Comparison of ENCODE assay signal across 7 mouse cellular contexts in genomic region chr3:30969104-30969581, GRCm38 (mm10). TPM values are rescaled to one million over a fixed set of nuclear protein-coding genes. Genes with fewer than 3 reads are reported as not detected.
DNase-seq lines count a peak whose midpoint lies in the region; ATAC-seq lines count a peak whose summit lies in the region.

Phc3 (minus strand) TSS chr3:30969415.

- under 1% methylated on average over 34 of the region's 34 CpGs for WGBS in intestine, embryonic 15.5 days
- under 1% methylated on average over 34 of the region's 34 CpGs for WGBS in midbrain, embryonic 11.5 days

- no peaks in the 10 kb centered on the region for H3K9me3 ChIP-seq in intestine, embryonic 15.5 days
- no peaks in the 10 kb centered on the region for H3K9me3 ChIP-seq in midbrain, embryonic 11.5 days (ENCODE audit: control insufficient read depth, low read length)

- intact Hi-C loops in gastrocnemius, postnatal 36 days (cut with DNase I) = loop anchor here (10.0 kb wide), 1 partner anchor 244 kb away; no protein-coding TSS in a partner anchor
- intact Hi-C loops in left cerebral cortex, postnatal 36 days (cut with DNase I) = loop anchor here (2.0 to 10.0 kb wide), 4 partner anchors 28 to 364 kb away; partner anchors contain the start of genes Mynn and Sec62

- H3K27me3 ChIP-seq in intestine, embryonic 15.5 days (replicated peaks) = no peaks in the 10 kb centered on the region
- no peaks in the 10 kb centered on the region for H3K27me3 ChIP-seq in midbrain, embryonic 11.5 days (ENCODE audit: control insufficient read depth, insufficient read depth, low read length)

- H3K36me3 ChIP-seq in intestine, embryonic 15.5 days = no peaks in the 10 kb centered on the region
- peaks cover under 1% of the 10 kb centered on the region; the same call in 1 of the 2 replicates for H3K36me3 ChIP-seq in midbrain, embryonic 11.5 days (ENCODE audit: control insufficient read depth, insufficient read depth, low read length)

- ATAC-seq in intestine, embryonic 15.5 days = peak; percentile 92
- ATAC-seq in midbrain, embryonic 11.5 days (ENCODE audit: low FRiP score) = peak; percentile 94

- H3K4me2 ChIP-seq in intestine, embryonic 15.5 days (replicated peaks) = peak within 1 kb of the TSS; percentile 59
- peak within 1 kb of the TSS; percentile 68 for H3K4me2 ChIP-seq in midbrain, embryonic 11.5 days

- peak; percentile 89 to 91 for DNase-seq in adrenal gland, adult 18-20 months (ENCODE audit: low spot score in 2 of 2)
- DNase-seq in embryo, embryonic 11 days = peak; percentile 96
- DNase-seq in gastrocnemius, postnatal 36 days = peak; percentile 85 to 89
- peak; percentile 92 to 93 for DNase-seq in left cerebral cortex, postnatal 36 days (ENCODE audit: low spot score in 2 of 2)
- peak; percentile 99 for DNase-seq in midbrain, embryonic 11.5 days (ENCODE audit: low spot score, missing footprints)
- DNase-seq in skeletal muscle tissue, adult 2 months (ENCODE audit: low read depth, low spot score) = peak; percentile 94

- H3K4me3 ChIP-seq in intestine, embryonic 15.5 days (replicated peaks) = peak within 1 kb of the TSS; percentile 86
- H3K4me3 ChIP-seq in midbrain, embryonic 11.5 days (ENCODE audit: low read depth, low read length) = peak within 1 kb of the TSS; percentile 99

- H3K27ac ChIP-seq in intestine, embryonic 15.5 days = peak within 1 kb of the TSS; percentile 89
- peak within 1 kb of the TSS; percentile 64 for H3K27ac ChIP-seq in midbrain, embryonic 11.5 days (ENCODE audit: low read depth, low read length)

- H3K9ac ChIP-seq in intestine, embryonic 15.5 days = peak within 1 kb of the TSS; percentile 70
- peak within 1 kb of the TSS; percentile 88 for H3K9ac ChIP-seq in midbrain, embryonic 11.5 days (ENCODE audit: low read length)

- H3K4me1 ChIP-seq in intestine, embryonic 15.5 days (replicated peaks) = 0 out of 2 replicates have a peak, but pooled peaks cover 3% of the 10 kb centered on the region
- no peaks in the 10 kb centered on the region; the same call in none of the 2 replicates for H3K4me1 ChIP-seq in midbrain, embryonic 11.5 days (ENCODE audit: control insufficient read depth, insufficient read depth, low read length)

RNA-seq across cellular contexts. Expression of gene Phc3, which starts in this region (rescaled TPM):
- total RNA-seq in adrenal gland, adult 18-20 months (2021) = 10 to 100 TPM; 30.6 to 31.9 TPM
- 10 to 100 TPM in 1 of 2 experiments, 1 to 10 TPM in 1; 9.3 to 11.6 TPM for total RNA-seq in gastrocnemius, postnatal 36 days (2021)
- 5.5 and 6.9 TPM in 2 replicates for polyA plus RNA-seq in intestine, embryonic 15.5 days (2015; fragmentation: Nextera tagmentation; extraction: Ambion mirVana)
- 10 to 100 TPM; 32.1 to 42.0 TPM for total RNA-seq in left cerebral cortex, postnatal 36 days (2021)
- polyA plus RNA-seq in midbrain, embryonic 11.5 days (2014; fragmentation: Nextera tagmentation; extraction: Ambion mirVana) = 3.9 and 4.6 TPM in 2 replicates

Comparison
In these comparisons a context has a peak if more than half of its experiments do, and no peak if none do; other contexts are left out.
1. Peak in every context shown above with its lines: DNase-seq, ATAC-seq, H3K4me3 ChIP-seq and H3K27ac ChIP-seq.